In genomic region chr9:76722881-76723280, GRCm38 (mm10) we compare ENCODE assay signal across 29 mouse cellular contexts.
A peak's percentile ranks its signal among the peaks of the same experiment; 100 is the strongest.
DNase-seq lines count a peak whose midpoint lies in the region; ATAC-seq and TF ChIP-seq lines count a peak whose summit lies in the region.
"Had no signal": no experiment of that assay in that cellular context is flagged by ENCODE, and none has a peak within 500 bp of the region (broad histone marks: within the 10 kb centered on the region; RNA-seq: fewer than 3 reads in every experiment).

No protein-coding gene starts in this region.

- no peak for TF ChIP-seq CTCF in kidney, adult 2 months (conservative IDR thresholded peaks at IDR 0.05; ENCODE audit: insufficient read depth, insufficient read length, low read depth, low read length)

- TF ChIP-seq POLR2A in kidney, adult 2 months (IDR thresholded peaks at IDR 0.05; ENCODE audit: low read depth, low read length), result no peak

- H3K36me3 ChIP-seq in kidney, adult 2 months (ENCODE audit: control insufficient read depth, insufficient read depth, low read length), result no peaks in the 10 kb centered on the region
- H3K36me3 ChIP-seq: embryonic facial prominence, embryonic 12.5 days; embryonic facial prominence, embryonic 15.5 days; heart, embryonic 10.5 days; heart, embryonic 13.5 days; hindbrain, embryonic 10.5 days; hindbrain, embryonic 13.5 days had no signal

- no peak overlapping the region for H3K4me3 ChIP-seq in kidney, adult 2 months (ENCODE audit: insufficient read depth, low read depth, low read length)
- H3K4me3 ChIP-seq: embryonic facial prominence, embryonic 12.5 days; embryonic facial prominence, embryonic 15.5 days; heart, adult 2 months; heart, embryonic 10.5 days; heart, embryonic 13.5 days; hindbrain, embryonic 10.5 days; hindbrain, embryonic 13.5 days had no signal

- peak; percentile 3 for DNase-seq in CD4-positive, CD25-positive, alpha-beta regulatory T cell, adult 2 months (ENCODE audit: low read depth, low spot score)
- DNase-seq in induced T-regulatory cell, adult 2 months (ENCODE audit: low read depth), result peak; percentile 22
- DNase-seq in embryo, embryonic 10 days (ENCODE audit: low spot score), result no peak
- no peak for DNase-seq in adipocyte (ENCODE audit: low spot score)
- no peak for DNase-seq in kidney, adult 2 months
- no peak for DNase-seq in heart, postnatal 36 days
- DNase-seq: adrenal gland, adult 2 months; adrenal gland, postnatal 14 days; cerebellum, adult 11-12 months; cerebellum, adult 8-10 months; cerebellum, postnatal 10 days; cerebellum, postnatal 36 days; forebrain, postnatal 0 days; gastrocnemius, postnatal 25 days; heart, adult 2 months; heart, postnatal 14 days; kidney, adult 18-20 months had no signal

- no peak for ATAC-seq in CD4-positive, CD25-positive, alpha-beta regulatory T cell, adult 4 months
- ATAC-seq in activated CD4-positive, CD25-positive, alpha-beta regulatory T cell, adult 4 months, result peak; percentile 40
- ATAC-seq: forebrain, embryonic 14.5 days; forebrain, postnatal 0 days; hindbrain, embryonic 16.5 days; inflammation-experienced regulatory T-cells, adult 6 months; intestine, embryonic 16.5 days had no signal

- intact Hi-C loops in heart, postnatal 36 days (cut with DNase I), result no loop called here

- WGBS in kidney, adult 2 months, result 62% methylated on average over 3 of the region's 3 CpGs

- H3K27me3 ChIP-seq in kidney, adult 2 months (replicated peaks; ENCODE audit: control insufficient read depth, insufficient read depth, low read length), result no peaks in the 10 kb centered on the region
- H3K27me3 ChIP-seq: embryonic facial prominence, embryonic 12.5 days; embryonic facial prominence, embryonic 15.5 days; heart, embryonic 13.5 days; hindbrain, embryonic 13.5 days had no signal

- H3K27ac ChIP-seq in kidney, adult 2 months (ENCODE audit: insufficient read depth, low read depth, low read length), result no peak overlapping the region
- H3K27ac ChIP-seq: embryonic facial prominence, embryonic 12.5 days; embryonic facial prominence, embryonic 15.5 days; heart, adult 2 months; heart, embryonic 10.5 days; heart, embryonic 13.5 days; hindbrain, embryonic 10.5 days; hindbrain, embryonic 13.5 days had no signal

- no peaks in the 10 kb centered on the region for H3K4me1 ChIP-seq in kidney, adult 2 months (ENCODE audit: control insufficient read depth, insufficient read depth, low read length)
- H3K4me1 ChIP-seq: embryonic facial prominence, embryonic 12.5 days; embryonic facial prominence, embryonic 15.5 days; heart, embryonic 10.5 days; heart, embryonic 13.5 days; hindbrain, embryonic 10.5 days; hindbrain, embryonic 13.5 days had no signal

Comparison
In these comparisons a context has a peak if more than half of its experiments do, and no peak if none do; other contexts are left out.
1. DNase-seq: peak in CD4-positive, CD25-positive, alpha-beta regulatory T cell, adult 2 months (single experiment) and induced T-regulatory cell, adult 2 months (single experiment); none in embryo, embryonic 10 days (single experiment), adipocyte (single experiment), kidney, adult 2 months (single experiment) and heart, postnatal 36 days (0 of 2).